Mouse (Mus musculus): ENCODE measurements around the gene Hnrnpd. TPM values are rescaled to one million over a fixed set of nuclear protein-coding genes. Genes with fewer than 3 reads are reported as not detected.

Gene Hnrnpd
- total RNA-seq (2017) = 67.5 to 152 TPM (median 113 TPM) in 3 replicates

DNA sequence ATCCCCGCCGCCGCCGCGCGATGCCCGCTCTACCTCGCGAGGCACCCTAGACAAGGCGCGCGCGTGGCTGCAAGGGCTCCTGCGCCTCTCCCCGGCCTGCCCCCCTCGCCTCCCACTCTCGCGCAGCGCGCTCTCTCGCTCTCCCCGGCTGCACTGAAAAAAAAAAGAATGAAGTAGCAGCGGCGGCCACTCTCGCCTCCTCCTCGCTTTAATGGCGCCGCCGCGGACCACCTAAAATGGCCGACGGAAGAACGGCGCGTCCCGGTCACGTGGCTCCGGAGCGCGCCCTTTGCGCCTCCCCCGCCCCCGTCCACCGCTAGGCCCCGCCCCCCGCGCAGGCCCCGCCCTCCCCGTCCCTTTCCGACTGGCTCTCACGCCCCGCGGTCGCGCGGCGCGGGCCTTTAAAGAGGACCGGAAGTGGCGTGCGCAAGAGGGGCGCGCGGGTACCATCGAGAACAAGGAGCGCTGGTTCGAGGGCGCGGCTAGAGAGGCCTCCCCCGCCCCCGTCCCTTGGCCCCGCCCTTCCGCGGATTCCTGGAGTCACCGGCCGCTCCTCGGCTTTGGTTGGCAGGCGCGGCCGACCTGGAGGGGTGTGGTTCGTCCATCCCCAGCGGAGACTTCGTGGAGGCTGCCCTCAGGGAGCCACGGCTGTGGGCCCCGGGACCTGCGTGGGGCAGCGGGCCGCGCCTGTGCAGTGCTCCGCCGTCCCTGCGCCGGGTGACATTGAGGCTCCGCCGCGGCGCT lies at the start of gene Hnrnpd, which contains the start of gene 4930524J08Rik:
Hnrnpd (minus strand) TSS at position 240 of the 744 bp plus-strand sequence.
4930524J08Rik (plus strand) TSS at position 363 of the 744 bp plus-strand sequence.
- ATAC-seq (replicated peaks; ENCODE audit: insufficient number of reproducible peaks, low FRiP score, low TSS enrichment, poor library complexity, severe bottlenecking) = peak; percentile 86

DNA sequence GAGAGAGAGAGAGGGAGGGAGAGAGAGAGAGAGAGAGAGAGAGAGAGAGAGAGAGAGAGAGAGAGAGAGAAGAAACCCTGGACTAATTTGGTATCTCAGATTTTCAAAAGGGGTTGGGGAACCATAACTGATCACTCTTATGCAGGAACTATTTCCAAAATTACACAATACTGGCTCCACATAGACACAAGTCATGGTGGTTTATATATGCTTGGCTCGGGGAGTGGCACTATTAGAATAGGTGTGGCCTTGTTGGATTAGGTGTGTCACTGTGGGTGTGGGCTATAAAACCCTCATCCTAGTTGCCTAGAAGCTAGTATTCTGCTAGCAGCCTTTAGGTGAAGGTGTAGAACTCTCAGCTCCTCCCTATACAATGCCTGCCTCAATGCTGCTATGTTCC lies 46.1 kb upstream of the Hnrnpd start:
- ATAC-seq (replicated peaks; ENCODE audit: insufficient number of reproducible peaks, low FRiP score, low TSS enrichment, poor library complexity, severe bottlenecking) = no peak

DNA sequence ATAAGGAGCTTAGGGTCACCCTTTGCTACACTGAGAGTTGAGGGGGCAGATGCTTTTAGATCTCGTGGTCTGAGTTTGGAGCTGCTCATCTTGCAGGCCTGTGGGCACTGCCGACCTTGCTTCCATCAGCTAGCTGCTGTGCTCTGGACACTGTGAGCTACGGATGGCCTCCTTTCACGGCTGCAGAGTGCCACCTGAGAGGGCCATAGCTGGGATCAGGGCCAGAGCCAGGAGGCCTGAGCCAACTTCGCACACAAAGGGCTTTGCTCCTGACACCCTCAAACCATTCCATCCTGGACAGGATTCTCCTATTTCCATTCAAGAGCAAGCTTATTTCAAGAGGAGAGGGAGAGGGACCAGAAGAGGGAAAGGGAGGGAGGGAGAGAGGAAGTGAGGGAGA lies 45.7 kb upstream of the Hnrnpd start:
- ATAC-seq (replicated peaks; ENCODE audit: insufficient number of reproducible peaks, low FRiP score, low TSS enrichment, poor library complexity, severe bottlenecking) = no peak

DNA sequence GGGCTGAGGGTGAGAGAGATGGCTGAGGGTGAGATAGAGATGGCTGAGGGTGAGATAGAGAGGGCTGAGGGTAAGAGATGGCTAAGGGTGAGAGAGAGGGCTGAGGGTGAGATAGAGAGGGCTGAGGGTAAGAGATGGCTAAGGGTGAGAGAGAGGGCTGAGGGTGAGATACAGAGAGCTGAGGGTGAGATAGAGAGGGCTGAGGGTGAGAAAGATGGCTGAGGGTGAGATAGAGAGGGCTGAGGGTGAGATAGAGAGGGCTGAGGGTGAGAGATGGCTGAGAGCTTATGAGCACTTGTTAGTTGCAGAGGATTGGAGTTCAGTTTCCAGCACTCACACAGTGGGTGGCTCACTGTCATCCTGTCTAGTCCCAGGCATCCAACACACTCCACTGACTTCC lies 41.4 kb upstream of the Hnrnpd start:
- ATAC-seq (replicated peaks; ENCODE audit: insufficient number of reproducible peaks, low FRiP score, low TSS enrichment, poor library complexity, severe bottlenecking) = no peak

DNA sequence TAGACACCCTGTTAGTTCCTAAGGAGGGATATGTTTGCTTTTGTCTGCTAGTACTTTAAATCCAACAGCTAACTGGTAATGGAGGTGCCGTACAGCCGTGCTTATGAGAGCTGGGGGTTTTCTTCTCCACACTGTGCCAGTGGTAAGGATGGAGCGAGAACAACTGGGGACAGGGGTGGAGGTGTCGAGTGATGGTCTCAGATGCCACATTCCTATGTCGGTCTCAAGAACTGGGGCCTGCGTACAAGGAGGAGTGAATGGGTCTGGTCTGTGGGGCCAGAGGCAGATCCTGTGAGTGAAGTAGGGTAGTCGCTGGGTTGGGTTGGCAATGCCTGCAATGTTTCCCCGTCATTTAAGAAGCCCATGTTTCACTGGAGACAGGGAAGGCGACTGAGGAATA lies 33.9 kb upstream of the Hnrnpd start:
- ATAC-seq (replicated peaks; ENCODE audit: insufficient number of reproducible peaks, low FRiP score, low TSS enrichment, poor library complexity, severe bottlenecking) = no peak

DNA sequence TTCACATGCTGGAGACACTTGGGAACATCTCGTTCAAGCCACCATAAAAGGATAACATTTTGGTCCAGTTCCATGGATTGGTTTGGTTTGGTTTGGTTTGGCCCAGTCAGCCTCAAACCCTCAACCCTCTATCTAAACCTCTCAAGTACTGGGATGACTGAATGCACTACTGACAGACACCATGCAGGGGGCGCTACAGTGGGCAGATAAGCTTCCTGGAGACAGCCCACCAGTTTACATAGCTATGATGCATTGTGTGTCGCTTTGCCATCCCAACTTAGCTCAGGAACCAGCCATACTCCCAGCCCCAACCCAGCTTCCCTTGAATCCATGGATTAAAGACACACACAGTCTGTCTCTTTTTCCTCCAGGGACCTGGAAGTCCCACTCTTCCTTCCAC lies 29.7 kb upstream of the Hnrnpd start:
- no peak for ATAC-seq (replicated peaks; ENCODE audit: insufficient number of reproducible peaks, low FRiP score, low TSS enrichment, poor library complexity, severe bottlenecking)

DNA sequence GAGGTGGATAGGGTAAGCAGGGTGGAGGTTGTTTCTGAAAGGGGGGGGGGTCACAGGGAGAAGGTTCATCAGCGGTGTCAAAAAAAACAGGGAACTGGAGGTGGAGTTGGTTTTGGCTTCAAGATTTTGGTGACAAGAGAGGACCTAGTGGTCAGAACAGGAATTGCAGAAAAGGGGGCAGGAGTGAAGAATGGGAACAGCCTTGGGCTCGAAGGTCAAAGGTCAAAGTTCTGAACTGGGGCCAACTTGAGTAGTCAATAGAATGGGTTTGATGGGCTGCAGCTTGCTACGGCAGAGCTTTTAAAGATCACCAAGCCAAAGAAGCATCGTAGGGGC lies 28.3 kb upstream of the Hnrnpd start:
- no peak for ATAC-seq (replicated peaks; ENCODE audit: insufficient number of reproducible peaks, low FRiP score, low TSS enrichment, poor library complexity, severe bottlenecking)

DNA sequence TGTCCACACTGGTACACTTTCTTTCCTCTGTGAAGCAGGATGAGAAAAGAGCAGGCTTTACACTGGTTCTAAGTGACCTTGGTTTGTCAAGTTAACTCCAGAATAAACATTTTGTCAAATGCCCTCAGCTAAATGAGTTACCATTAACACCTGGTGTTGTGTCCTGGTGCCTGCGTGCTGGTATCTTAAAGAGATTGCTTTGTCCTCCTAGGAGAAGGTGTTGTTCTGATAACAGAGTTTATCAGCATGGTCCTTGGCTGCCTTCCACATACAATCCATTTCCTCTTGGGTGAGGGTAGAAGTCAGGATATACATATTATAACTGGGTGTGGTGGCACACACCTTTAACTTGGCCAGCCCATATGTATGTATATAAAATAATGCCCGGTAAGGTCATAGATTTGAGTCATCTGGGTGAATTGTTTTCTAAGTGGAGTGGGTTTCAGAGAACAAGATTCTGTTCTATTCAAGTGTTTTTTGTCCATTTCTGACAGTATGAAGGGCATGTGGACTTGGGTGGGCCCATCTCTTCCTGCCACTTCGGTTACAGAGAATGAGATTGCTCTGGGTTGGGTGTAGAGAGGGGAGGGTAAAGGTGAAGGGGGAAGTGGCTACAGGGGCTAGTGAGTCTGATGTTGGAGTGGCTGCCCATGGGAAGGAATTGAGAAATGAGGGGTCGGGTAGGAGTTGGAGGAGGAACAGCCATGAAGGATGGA lies 27.7 kb upstream of the Hnrnpd start:
- no peak for ATAC-seq (replicated peaks; ENCODE audit: insufficient number of reproducible peaks, low FRiP score, low TSS enrichment, poor library complexity, severe bottlenecking)

DNA sequence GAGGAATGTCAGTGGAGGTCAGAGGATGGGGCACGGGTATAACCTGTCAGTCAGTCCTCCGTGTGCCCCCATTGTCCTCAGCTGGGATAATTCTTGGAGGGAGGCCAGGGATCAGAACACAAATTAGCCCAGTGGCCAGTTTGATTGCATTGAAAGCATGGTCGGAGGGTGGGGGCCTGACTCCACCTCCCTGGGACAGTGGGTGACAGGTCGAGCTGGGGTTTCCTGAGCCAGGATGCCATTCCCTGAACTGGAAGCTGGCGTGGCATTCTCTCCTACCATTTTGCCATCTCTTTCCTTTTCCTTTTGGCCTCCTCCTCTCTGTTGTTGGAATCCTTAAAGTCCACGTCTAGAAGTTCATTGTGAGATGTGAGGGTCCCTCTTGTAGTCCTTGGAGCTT lies 27.2 kb upstream of the Hnrnpd start:
- no peak for ATAC-seq (replicated peaks; ENCODE audit: insufficient number of reproducible peaks, low FRiP score, low TSS enrichment, poor library complexity, severe bottlenecking)

DNA sequence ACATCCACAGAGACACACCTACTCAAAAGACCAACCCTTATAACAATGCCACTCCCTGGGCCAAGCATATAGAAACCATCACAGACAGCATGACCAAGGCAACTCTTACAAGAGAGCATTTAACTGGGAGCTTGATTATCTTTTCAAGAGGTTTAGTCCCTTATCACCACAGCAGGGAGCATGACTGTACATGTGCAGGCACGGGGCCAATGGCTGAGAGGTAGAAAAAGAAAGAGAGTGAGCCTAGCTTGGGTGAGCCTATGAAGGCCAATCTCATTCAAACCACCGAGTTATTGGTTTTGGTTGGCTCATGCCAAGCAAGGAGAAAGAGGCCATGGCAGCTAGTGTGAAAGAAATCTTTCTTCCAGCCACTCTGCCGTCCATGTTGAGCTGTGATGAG lies 26.7 kb upstream of the Hnrnpd start:
- ATAC-seq (replicated peaks; ENCODE audit: insufficient number of reproducible peaks, low FRiP score, low TSS enrichment, poor library complexity, severe bottlenecking) = no peak

DNA sequence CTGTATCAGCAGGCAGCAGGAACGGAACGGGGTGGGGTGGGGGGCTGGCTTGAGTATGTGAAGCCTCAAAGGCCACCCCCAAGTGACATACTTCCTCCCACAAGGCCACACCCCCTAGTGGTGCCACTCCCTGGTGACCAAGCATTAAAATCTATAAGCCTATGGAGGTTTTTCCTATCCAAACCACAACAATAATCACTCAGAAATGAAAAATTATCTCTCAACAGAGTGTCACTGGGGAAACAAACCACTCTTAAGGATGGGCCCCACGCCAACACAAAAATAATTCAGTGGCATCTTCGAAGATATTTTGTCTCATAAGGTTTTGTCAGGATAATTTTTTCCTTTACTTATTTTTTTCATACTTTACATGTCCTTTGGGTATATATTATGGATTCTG lies 25.2 kb upstream of the Hnrnpd start:
- no peak for ATAC-seq (replicated peaks; ENCODE audit: insufficient number of reproducible peaks, low FRiP score, low TSS enrichment, poor library complexity, severe bottlenecking)

DNA sequence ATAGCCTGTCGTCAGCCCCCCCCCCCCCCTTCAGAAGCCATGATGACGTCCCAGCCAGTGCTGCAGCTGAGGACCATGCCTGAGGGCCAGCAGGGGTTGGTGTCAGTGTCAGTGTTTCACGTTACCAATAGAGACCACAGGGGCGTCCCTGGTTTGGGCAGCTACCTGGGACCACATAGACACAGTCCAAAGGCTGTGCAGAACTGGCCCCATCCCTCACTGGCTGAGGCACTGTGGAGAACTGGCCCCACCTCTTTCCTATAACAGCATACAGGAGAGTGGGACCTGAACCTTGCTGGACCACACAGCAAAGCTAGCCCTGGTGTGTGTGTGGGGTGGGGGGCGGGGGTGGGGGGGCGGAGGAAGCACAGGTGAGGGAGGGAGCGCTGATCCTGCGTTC lies 21.8 kb upstream of the Hnrnpd start:
- ATAC-seq (replicated peaks; ENCODE audit: insufficient number of reproducible peaks, low FRiP score, low TSS enrichment, poor library complexity, severe bottlenecking) = no peak

DNA sequence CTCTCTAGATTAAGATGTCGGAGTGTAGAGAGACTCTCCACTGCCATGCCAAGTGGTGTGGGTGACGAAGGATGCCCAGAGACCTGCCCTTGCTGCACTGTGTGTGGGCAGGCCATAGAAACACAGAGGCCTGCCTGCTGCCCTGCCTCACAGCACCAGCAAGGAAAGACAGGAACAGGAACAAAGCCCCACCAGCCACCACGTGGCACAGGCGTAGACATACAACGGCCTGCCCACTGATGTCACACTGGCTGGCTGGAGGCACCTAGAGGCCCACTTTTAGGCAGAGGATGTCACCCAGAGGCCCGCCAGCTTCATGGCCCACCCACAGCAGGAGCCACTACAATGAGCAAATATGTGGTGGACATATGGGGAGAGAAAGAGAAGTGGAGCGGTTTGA lies 21.3 kb upstream of the Hnrnpd start:
- ATAC-seq (replicated peaks; ENCODE audit: insufficient number of reproducible peaks, low FRiP score, low TSS enrichment, poor library complexity, severe bottlenecking) = 0 out of 2 replicates have a peak, but pooled peaks have one; percentile 43

DNA sequence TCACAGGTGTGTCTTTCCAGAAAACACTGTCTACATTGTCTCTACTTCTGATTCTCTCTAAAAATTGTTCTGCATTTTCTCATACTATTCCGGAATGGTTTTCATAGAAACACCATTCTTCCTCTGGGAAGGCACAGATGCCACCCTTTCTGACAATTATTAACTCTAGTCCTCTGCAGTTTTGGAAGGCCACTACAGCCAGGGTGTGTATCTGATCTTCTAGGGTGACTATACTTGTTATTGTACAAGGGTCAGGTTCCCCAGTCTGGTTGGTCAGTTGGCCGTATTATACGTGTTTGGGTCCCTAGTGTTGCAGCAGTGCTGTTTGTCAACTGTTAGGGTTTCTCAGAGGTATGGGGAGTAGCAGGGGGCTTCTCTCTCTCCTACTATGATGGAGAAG lies 15.9 kb upstream of the Hnrnpd start:
- ATAC-seq (replicated peaks; ENCODE audit: insufficient number of reproducible peaks, low FRiP score, low TSS enrichment, poor library complexity, severe bottlenecking) = no peak

DNA sequence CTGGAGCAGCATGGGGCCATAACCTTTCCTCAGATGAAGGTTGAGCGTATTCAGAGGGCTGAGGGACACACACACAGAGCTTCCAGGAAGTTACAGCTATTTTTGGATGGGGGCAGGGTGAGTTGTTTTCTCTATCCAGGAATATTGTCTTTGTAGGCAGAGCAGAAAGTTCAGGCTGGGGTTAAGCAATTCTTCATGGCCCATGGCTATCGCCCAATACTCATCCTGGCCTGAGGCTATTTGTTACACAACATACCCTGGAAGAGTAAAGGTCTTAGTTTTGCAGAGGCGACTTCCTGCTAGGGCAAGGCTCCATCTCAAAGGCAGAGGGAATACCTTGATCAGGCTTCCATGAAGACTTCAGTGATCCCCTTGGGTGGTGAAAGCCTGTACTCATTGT lies 15.4 kb upstream of the Hnrnpd start:
- no peak for ATAC-seq (replicated peaks; ENCODE audit: insufficient number of reproducible peaks, low FRiP score, low TSS enrichment, poor library complexity, severe bottlenecking)

DNA sequence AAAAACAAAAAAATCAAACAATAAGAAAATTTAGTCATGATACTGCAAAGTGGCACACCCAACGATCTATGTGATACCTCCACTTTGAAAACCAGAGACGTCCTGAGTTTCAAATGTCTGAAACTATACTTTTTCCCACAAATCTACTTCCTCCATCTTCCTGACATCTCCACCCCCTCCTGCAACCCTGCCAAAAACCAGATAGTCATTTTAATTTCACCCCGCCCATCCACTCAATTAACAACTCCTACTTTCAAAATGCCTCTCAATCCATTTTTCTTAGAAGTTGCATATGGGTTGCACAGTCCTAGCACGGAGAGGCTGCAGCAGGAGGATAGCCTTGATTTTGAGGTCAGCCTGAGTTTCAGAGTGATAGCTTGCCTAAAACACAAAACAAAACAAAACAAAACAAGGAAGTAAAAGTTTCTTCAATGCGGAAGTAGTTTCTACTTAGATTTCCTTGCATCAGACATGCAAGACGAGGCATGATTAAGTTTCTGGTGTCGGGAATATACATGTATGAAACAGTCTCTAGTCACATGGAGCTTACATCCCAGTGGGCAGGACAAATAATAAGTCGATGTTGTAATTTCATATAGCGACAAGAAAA lies 4.8 kb upstream of the Hnrnpd start:
- peak; percentile 47 for ATAC-seq (replicated peaks; ENCODE audit: insufficient number of reproducible peaks, low FRiP score, low TSS enrichment, poor library complexity, severe bottlenecking)

DNA sequence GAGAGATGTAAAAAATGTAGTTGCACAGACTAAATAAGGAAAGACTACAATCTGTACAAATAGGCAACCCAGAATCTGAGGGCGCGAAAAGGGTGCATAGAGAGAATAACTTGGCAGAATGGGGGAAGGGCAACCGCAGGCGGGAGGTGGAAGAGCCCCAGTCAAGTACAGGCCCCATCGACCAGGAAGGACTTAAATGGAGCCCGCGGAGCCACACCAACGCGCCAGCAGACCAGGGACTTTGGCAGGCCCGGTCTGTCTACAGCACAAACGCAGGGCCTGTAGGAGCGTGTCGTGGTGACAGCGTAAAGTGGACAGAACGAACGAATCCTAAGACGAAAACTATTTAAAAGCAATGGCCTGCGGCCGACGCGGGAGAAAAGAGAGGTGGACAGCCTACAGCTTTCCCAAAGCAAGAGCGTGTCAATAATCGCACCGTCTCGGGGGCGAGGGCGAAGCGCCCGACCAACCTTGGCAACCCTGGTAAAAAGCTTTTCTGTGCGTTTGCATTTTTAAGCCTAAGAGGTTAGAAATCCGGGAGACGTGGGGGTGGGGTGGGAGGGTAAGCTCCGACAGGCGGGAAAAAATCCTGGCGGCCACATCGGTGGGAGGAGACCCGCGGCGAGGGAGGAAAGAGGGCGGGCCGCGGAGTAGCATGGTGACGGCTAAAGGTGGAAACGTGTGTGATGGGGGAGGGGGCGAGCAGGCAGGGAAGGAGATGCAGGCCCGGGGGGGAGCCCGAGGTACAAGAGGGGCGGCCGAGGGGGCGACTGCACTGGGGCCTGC lies 1.0 kb downstream of the Hnrnpd start:
- 0 out of 2 replicates have a peak, but pooled peaks have one; percentile 32 for ATAC-seq (replicated peaks; ENCODE audit: insufficient number of reproducible peaks, low FRiP score, low TSS enrichment, poor library complexity, severe bottlenecking)

DNA sequence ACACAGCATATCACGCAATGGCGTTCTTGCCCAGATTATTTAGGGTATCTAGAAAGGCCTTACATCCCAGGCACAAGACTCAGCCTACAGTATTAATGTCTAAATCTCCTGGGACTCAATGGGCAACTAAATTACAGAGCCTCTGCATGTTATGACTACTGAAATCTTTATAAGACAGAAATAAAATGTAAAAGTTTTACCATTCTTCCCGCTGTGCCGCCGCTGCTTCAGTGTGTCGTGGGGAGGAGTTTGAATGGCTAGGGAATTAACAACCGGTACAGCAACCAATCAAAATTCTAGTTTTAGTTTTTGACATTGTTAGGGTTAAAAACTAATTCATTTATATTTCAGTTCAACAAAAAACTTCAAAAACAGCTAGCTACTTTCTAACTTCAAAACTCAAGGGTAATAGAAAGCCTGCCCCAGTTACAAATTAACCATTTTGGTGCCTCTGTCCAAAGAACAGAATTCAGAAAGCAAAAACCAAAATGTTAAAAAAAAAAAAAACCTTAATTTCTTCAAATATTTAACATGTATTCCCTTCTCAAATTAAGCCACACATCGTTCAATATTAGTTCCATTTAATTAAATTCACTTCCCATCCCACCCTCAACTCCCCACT lies 2.3 kb downstream of the Hnrnpd start:
- ATAC-seq (replicated peaks; ENCODE audit: insufficient number of reproducible peaks, low FRiP score, low TSS enrichment, poor library complexity, severe bottlenecking) = no peak

DNA sequence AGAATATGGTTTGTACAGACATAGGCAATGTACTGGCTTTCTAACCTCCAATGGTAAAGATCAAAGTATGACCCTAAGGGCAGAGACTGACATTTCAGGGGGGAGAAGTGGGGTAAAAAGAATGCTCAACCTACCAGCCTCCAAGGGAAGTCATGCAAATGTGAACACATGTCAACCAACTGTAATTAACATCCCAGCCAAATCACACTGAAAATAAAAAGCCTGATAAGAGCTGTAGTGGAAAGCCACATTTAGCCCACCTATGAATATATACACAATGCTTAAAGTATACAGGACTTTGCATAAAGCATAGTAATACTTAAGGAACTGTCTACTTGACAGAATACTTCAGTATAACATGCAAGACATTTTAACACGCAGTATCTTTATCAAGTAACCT lies 3.0 kb downstream of the Hnrnpd start:
- ATAC-seq (replicated peaks; ENCODE audit: insufficient number of reproducible peaks, low FRiP score, low TSS enrichment, poor library complexity, severe bottlenecking) = no peak
